Mouse (Mus musculus): ENCODE measurements around the gene Jade1.

Jade1 gene

GRCm38 (mm10) chr3:41564471-41565213, 9.1 kb downstream of the Jade1 start:
- Histone ChIP-seq H3K9me3 (ENCODE audit: low read length) (no peaks in the 10 kb centered on the region), H3K36me3 (ENCODE audit: insufficient read depth, low read length) (peaks cover 68% of the 10 kb centered on the region), H3K4me1 (replicated peaks; ENCODE audit: low read depth, low read length) (peaks cover 71% of the 10 kb centered on the region), H3K4me3 (replicated peaks; ENCODE audit: low read length) (peak overlapping the region; percentile 86), H3K27me3 (ENCODE audit: insufficient read depth, low read length) (no peaks in the 10 kb centered on the region)
- no peak for TF ChIP-seq POU5F1 (IDR thresholded peaks at IDR 0.05; ENCODE audit: borderline replicate concordance, low read length)
- TF ChIP-seq NANOG (IDR thresholded peaks at IDR 0.05; ENCODE audit: borderline replicate concordance, low read length) = no peak
- no peak for TF ChIP-seq CTCF (conservative IDR thresholded peaks at IDR 0.05; ENCODE audit: low read length)

GRCm38 (mm10) chr3:41565410-41565823, 9.9 kb downstream of the Jade1 start:
- Histone ChIP-seq H3K4me1 (replicated peaks; ENCODE audit: low read depth, low read length) (peaks cover 71% of the 10 kb centered on the region), H3K9me3 (ENCODE audit: low read length) (no peaks in the 10 kb centered on the region), H3K27me3 (ENCODE audit: insufficient read depth, low read length) (no peaks in the 10 kb centered on the region), H3K36me3 (ENCODE audit: insufficient read depth, low read length) (peaks cover 68% of the 10 kb centered on the region), H3K4me3 (replicated peaks; ENCODE audit: low read length) (peak overlapping the region; percentile 86)
- TF ChIP-seq POU5F1 (IDR thresholded peaks at IDR 0.05; ENCODE audit: borderline replicate concordance, low read length) (no peak), NANOG (IDR thresholded peaks at IDR 0.05; ENCODE audit: borderline replicate concordance, low read length) (no peak), CTCF (conservative IDR thresholded peaks at IDR 0.05; ENCODE audit: low read length) (no peak)

DNA sequence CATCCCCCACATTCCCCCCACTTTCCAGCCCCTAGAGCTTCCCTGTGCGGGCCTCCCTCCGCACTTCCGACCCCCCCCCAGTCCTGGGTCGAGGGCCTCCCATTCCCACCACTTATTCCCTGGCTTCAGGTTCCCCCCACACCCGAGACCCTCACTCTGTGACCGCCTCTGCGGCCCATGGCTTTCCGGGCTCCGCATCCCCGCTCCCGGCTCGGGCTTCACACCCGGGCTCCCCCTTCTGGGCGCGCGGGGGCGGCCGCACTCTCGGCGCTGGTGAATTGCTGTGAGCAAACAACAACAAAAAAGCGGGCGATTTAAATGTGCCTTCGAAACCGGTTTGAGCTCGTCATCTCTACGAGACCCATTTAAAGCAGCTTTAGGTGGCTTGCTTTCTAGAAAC, 10.4 kb downstream of the Jade1 start:
- Histone ChIP-seq H3K9me3 (ENCODE audit: low read length) (no peaks in the 10 kb centered on the region), H3K36me3 (ENCODE audit: insufficient read depth, low read length) (peaks cover 68% of the 10 kb centered on the region), H3K4me3 (replicated peaks; ENCODE audit: low read length) (peak overlapping the region; percentile 86), H3K27me3 (ENCODE audit: insufficient read depth, low read length) (no peaks in the 10 kb centered on the region), H3K4me1 (replicated peaks; ENCODE audit: low read depth, low read length) (peaks cover 72% of the 10 kb centered on the region)
- TF ChIP-seq NANOG (IDR thresholded peaks at IDR 0.05; ENCODE audit: borderline replicate concordance, low read length) (no peak), CTCF (conservative IDR thresholded peaks at IDR 0.05; ENCODE audit: low read length) (no peak), POU5F1 (IDR thresholded peaks at IDR 0.05; ENCODE audit: borderline replicate concordance, low read length) (no peak)

DNA sequence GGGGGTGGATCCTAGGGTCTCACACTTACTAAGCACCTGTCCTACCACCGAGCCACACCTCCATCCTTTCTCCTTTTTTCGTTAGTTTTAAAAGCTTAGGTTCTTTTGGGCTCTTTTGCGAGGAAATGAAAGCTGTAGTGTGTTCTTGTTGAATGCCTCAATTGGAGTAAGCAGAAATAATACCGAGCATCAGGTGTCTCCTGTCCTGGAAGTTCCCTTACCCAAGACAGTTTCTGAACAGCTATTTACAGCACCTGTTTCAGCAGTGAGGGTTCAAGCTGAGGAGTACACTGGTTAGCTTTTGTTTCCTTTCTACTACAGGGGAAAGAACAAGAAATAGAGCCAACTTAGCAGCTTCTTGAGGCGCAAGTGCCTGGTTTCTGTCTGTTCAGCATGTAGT, 14.4 kb downstream of the Jade1 start:
- TF ChIP-seq CTCF (conservative IDR thresholded peaks at IDR 0.05; ENCODE audit: low read length) = no peak
- no peak for TF ChIP-seq POU5F1 (IDR thresholded peaks at IDR 0.05; ENCODE audit: borderline replicate concordance, low read length)
- TF ChIP-seq NANOG (IDR thresholded peaks at IDR 0.05; ENCODE audit: borderline replicate concordance, low read length) = no peak
- Histone ChIP-seq H3K4me3 (replicated peaks; ENCODE audit: low read length) (peak overlapping the region; percentile 1), H3K9me3 (ENCODE audit: low read length) (no peaks in the 10 kb centered on the region), H3K4me1 (replicated peaks; ENCODE audit: low read depth, low read length) (peaks cover 89% of the 10 kb centered on the region), H3K36me3 (ENCODE audit: insufficient read depth, low read length) (peaks cover 89% of the 10 kb centered on the region), H3K27me3 (ENCODE audit: insufficient read depth, low read length) (no peaks in the 10 kb centered on the region)

- Histone ChIP-seq H3K4me3 (replicated peaks; ENCODE audit: low read length) (no peak overlapping the region), H3K4me1 (replicated peaks; ENCODE audit: low read depth, low read length) (peaks cover 100% of the 10 kb centered on the region), H3K36me3 (ENCODE audit: insufficient read depth, low read length) (peaks cover 100% of the 10 kb centered on the region), H3K27me3 (ENCODE audit: insufficient read depth, low read length) (no peaks in the 10 kb centered on the region), H3K9me3 (ENCODE audit: low read length) (no peaks in the 10 kb centered on the region)
- TF ChIP-seq POU5F1 (IDR thresholded peaks at IDR 0.05; ENCODE audit: borderline replicate concordance, low read length) (no peak), CTCF (conservative IDR thresholded peaks at IDR 0.05; ENCODE audit: low read length) (no peak), NANOG (IDR thresholded peaks at IDR 0.05; ENCODE audit: borderline replicate concordance, low read length) (no peak)
These were observed 16.6 kb downstream of the Jade1 start for GRCm38 (mm10) chr3:41572131-41572530.

GRCm38 (mm10) chr3:41572968-41573367, 17.4 kb downstream of the Jade1 start:
- H3K4me3 ChIP-seq (replicated peaks; ENCODE audit: low read length) = no peak overlapping the region
- peaks cover 100% of the 10 kb centered on the region for H3K36me3 ChIP-seq (ENCODE audit: insufficient read depth, low read length)
- TF ChIP-seq CTCF (conservative IDR thresholded peaks at IDR 0.05; ENCODE audit: low read length) = no peak
- TF ChIP-seq POU5F1 (IDR thresholded peaks at IDR 0.05; ENCODE audit: borderline replicate concordance, low read length) = no peak
- no peak for TF ChIP-seq NANOG (IDR thresholded peaks at IDR 0.05; ENCODE audit: borderline replicate concordance, low read length)
- peaks cover 100% of the 10 kb centered on the region for H3K4me1 ChIP-seq (replicated peaks; ENCODE audit: low read depth, low read length)
- no peaks in the 10 kb centered on the region for H3K27me3 ChIP-seq (ENCODE audit: insufficient read depth, low read length)
- no peaks in the 10 kb centered on the region for H3K9me3 ChIP-seq (ENCODE audit: low read length)

DNA sequence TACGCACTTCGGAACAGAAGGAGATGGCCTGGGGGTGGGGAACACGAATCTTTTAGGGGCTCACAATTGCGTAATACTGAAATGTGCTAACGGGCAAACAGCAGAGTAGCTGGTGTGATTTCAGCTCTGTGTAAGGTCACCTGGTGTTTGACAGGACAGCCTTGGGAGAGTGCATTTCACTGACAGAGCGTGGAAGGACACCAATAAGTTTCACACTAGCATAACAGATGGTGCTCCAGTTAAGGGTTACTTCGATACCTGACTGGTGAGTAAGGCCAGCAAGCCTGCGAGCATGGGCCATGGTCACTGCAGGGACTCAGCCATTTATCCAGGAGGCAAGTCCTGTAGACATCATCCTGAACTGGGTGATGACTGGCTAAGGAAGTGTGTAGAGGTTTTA, 18.7 kb downstream of the Jade1 start:
- Histone ChIP-seq H3K36me3 (ENCODE audit: insufficient read depth, low read length) (peaks cover 100% of the 10 kb centered on the region), H3K9me3 (ENCODE audit: low read length) (no peaks in the 10 kb centered on the region), H3K4me1 (replicated peaks; ENCODE audit: low read depth, low read length) (peaks cover 100% of the 10 kb centered on the region), H3K4me3 (replicated peaks; ENCODE audit: low read length) (peak overlapping the region; percentile 5; the same call in 1 of the 2 replicates), H3K27me3 (ENCODE audit: insufficient read depth, low read length) (no peaks in the 10 kb centered on the region)
- TF ChIP-seq NANOG (IDR thresholded peaks at IDR 0.05; ENCODE audit: borderline replicate concordance, low read length) = no peak
- no peak for TF ChIP-seq POU5F1 (IDR thresholded peaks at IDR 0.05; ENCODE audit: borderline replicate concordance, low read length)
- no peak for TF ChIP-seq CTCF (conservative IDR thresholded peaks at IDR 0.05; ENCODE audit: low read length)

- TF ChIP-seq POU5F1 (IDR thresholded peaks at IDR 0.05; ENCODE audit: borderline replicate concordance, low read length) (no peak), CTCF (conservative IDR thresholded peaks at IDR 0.05; ENCODE audit: low read length) (no peak), NANOG (IDR thresholded peaks at IDR 0.05; ENCODE audit: borderline replicate concordance, low read length) (no peak)
These were observed 19.3 kb downstream of the Jade1 start for GRCm38 (mm10) chr3:41574720-41575435.

More at GRCm38 (mm10) chr3:41574720-41575435, 19.3 kb downstream of the Jade1 start:
- peaks cover 100% of the 10 kb centered on the region for H3K36me3 ChIP-seq (ENCODE audit: insufficient read depth, low read length)
- no peaks in the 10 kb centered on the region for H3K27me3 ChIP-seq (ENCODE audit: insufficient read depth, low read length)
- H3K9me3 ChIP-seq (ENCODE audit: low read length) = no peaks in the 10 kb centered on the region
- peak overlapping the region; percentile 5; the same call in 1 of the 2 replicates for H3K4me3 ChIP-seq (replicated peaks; ENCODE audit: low read length)
- peaks cover 100% of the 10 kb centered on the region for H3K4me1 ChIP-seq (replicated peaks; ENCODE audit: low read depth, low read length)

Measured in E14TG2a.4 (cell line).